Mouse (Mus musculus): ENCODE measurements around the gene Crtac1.

Crtac1 gene

GRCm38 (mm10) chr19:42325894-42326293 lies 105.7 kb downstream of the Crtac1 start:
- peak; percentile 59 for DNase-seq (ENCODE audit: low spot score)

- no peak for DNase-seq (ENCODE audit: low spot score)
Measured at GRCm38 (mm10) chr19:42322357-42323090, 109.1 kb downstream of the Crtac1 start.

GRCm38 (mm10) chr19:42321936-42322335 lies 109.6 kb downstream of the Crtac1 start:
- DNase-seq (ENCODE audit: low spot score) = no peak

GRCm38 (mm10) chr19:42317648-42318425 lies 113.7 kb downstream of the Crtac1 start:
- DNase-seq (ENCODE audit: low spot score) = no peak

GRCm38 (mm10) chr19:42316998-42317397 lies 114.6 kb downstream of the Crtac1 start:
- no peak for DNase-seq (ENCODE audit: low spot score)

GRCm38 (mm10) chr19:42316525-42316924 lies 115.1 kb downstream of the Crtac1 start:
- no peak for DNase-seq (ENCODE audit: low spot score)

GRCm38 (mm10) chr19:42315914-42316313 lies 115.7 kb downstream of the Crtac1 start:
- peak; percentile 33 for DNase-seq (ENCODE audit: low spot score)

GRCm38 (mm10) chr19:42315070-42315679 lies 116.4 kb downstream of the Crtac1 start:
- DNase-seq (ENCODE audit: low spot score) = no peak

GRCm38 (mm10) chr19:42312191-42312590 lies 119.4 kb downstream of the Crtac1 start:
- DNase-seq (ENCODE audit: low spot score) = no peak

GRCm38 (mm10) chr19:42311332-42311731 lies 120.3 kb downstream of the Crtac1 start:
- DNase-seq (ENCODE audit: low spot score) = no peak

- no peak for DNase-seq (ENCODE audit: low spot score)
Measured at GRCm38 (mm10) chr19:42308931-42309330, 122.7 kb downstream of the Crtac1 start.

- DNase-seq (ENCODE audit: low spot score) = no peak
Measured at GRCm38 (mm10) chr19:42307019-42307418, 124.6 kb downstream of the Crtac1 start.

GRCm38 (mm10) chr19:42306202-42306601 lies 125.4 kb downstream of the Crtac1 start:
- DNase-seq (ENCODE audit: low spot score) = no peak

- DNase-seq (ENCODE audit: low spot score) = no peak
Measured at GRCm38 (mm10) chr19:42305746-42306145, 125.8 kb downstream of the Crtac1 start.

GRCm38 (mm10) chr19:42304506-42304905 lies 127.1 kb downstream of the Crtac1 start:
- DNase-seq (ENCODE audit: low spot score) = no peak

- DNase-seq (ENCODE audit: low spot score) = no peak
Measured at GRCm38 (mm10) chr19:42303210-42303813, 128.3 kb downstream of the Crtac1 start.

- DNase-seq (ENCODE audit: low spot score) = no peak
Measured at GRCm38 (mm10) chr19:42293216-42293615, 138.4 kb downstream of the Crtac1 start.

GRCm38 (mm10) chr19:42292106-42292505 lies 139.5 kb downstream of the Crtac1 start:
- DNase-seq (ENCODE audit: low spot score) = no peak

GRCm38 (mm10) chr19:42290954-42291661 lies 140.5 kb downstream of the Crtac1 start:
- DNase-seq (ENCODE audit: low spot score) = no peak

GRCm38 (mm10) chr19:42288361-42288760 lies 143.2 kb downstream of the Crtac1 start:
- no peak for DNase-seq (ENCODE audit: low spot score)

GRCm38 (mm10) chr19:42284178-42284577 lies 147.4 kb downstream of the Crtac1 start:
- no peak for DNase-seq (ENCODE audit: low spot score)

GRCm38 (mm10) chr19:42279611-42280010 lies 152.0 kb downstream of the Crtac1 start:
- no peak for DNase-seq (ENCODE audit: low spot score)

Measured in testis, postnatal 14 days (tissue).